Mouse (Mus musculus) G1E (cell line): ENCODE measurements around the gene Arhgap31.

Experiments
- CTCF ChIP-seq: IDR thresholded peaks from 2 replicates; pipeline ENCODE4 v1.5.1; 2012; ENCODE audit warnings: low read depth, low read length, inconsistent platforms, mixed read lengths
- GATA1 ChIP-seq: IDR thresholded peaks from 2 replicates; pipeline ENCODE4 v1.6.1; 2012; ENCODE audit warnings: borderline replicate concordance, low read length, inconsistent platforms, mixed read lengths
- TAL1 ChIP-seq: conservative IDR thresholded peaks from 2 replicates; pipeline ENCODE4 v1.6.1; 2012; ENCODE audit warnings: low read depth, low read length, inconsistent platforms, mixed read lengths

- TF ChIP-seq CTCF (no peak), GATA1 (no peak), TAL1 (no peak)
These were observed 17.5 kb downstream of the Arhgap31 start for GRCm38 (mm10) chr16:38695557-38695956.
